Mouse (Mus musculus) CH12.LX (cell line): Measurements from ENCODE around the gene Lmna.

ENCODE experiments used
- CHD2 ChIP-seq: IDR thresholded peaks from 2 replicates; pipeline ENCODE4 v1.6.1; 2011; ENCODE audit warnings: low read length, improper control_type of control experiment
- CTCF ChIP-seq, 2 experiments: IDR thresholded peaks in 1 of 2; conservative IDR thresholded peaks in 1 of 2; 2 replicates each; pipeline ENCODE4 v1.5.1; 2011 to 2012; ENCODE audit warnings: low read depth in 2 of 2, low read length in 2 of 2, improper control_type of control experiment in 1 of 2, inconsistent platforms in 1 of 2, mild to moderate bottlenecking in 1 of 2, moderate library complexity in 1 of 2
- ELF1 ChIP-seq: IDR thresholded peaks from 2 replicates; pipeline ENCODE4 v1.6.1; 2014; ENCODE audit warnings: low read depth, mild to moderate bottlenecking, inconsistent platforms, low read length, improper control_type of control experiment
- HCFC1 ChIP-seq: IDR thresholded peaks from 2 replicates; pipeline ENCODE4 v1.6.1; 2012; ENCODE audit warnings: low read depth, mild to moderate bottlenecking, inconsistent platforms, low read length, improper control_type of control experiment
- POLR2A ChIP-seq: IDR thresholded peaks from 2 replicates; pipeline ENCODE4 v1.6.1; 2011; ENCODE audit warnings: low read depth, mild to moderate bottlenecking, improper control_type of control experiment, low read length
- ZC3H11A ChIP-seq: IDR thresholded peaks from 2 replicates; pipeline ENCODE4 v1.6.1; 2012; ENCODE audit warnings: low read depth, mild to moderate bottlenecking, inconsistent platforms, low read length, improper control_type of control experiment

GRCm38 (mm10) chr3:88501366-88502030, 8.3 kb downstream of the Lmna start:
- TF ChIP-seq CHD2 (no peak), POLR2A (no peak), ZC3H11A (no peak), ELF1 (no peak), HCFC1 (no peak), CTCF (conservative IDR thresholded peaks at IDR 0.05 in 1 of 2, IDR thresholded peaks at IDR 0.05 in 1 of 2; ENCODE audit: low read depth in 2 of 2, low read length in 2 of 2) (no peak)
